Mouse (Mus musculus): ENCODE measurements around the gene Btbd35f2. TPM values are rescaled to one million over a fixed set of nuclear protein-coding genes. Genes with fewer than 3 reads are reported as not detected.
"Not testable (repeated sequence)": the region's sequence is repeated elsewhere in the genome, so short reads cannot be mapped to it uniquely, and the experiment has no call there.

Btbd35f2 gene
- polyA plus RNA-seq (2016; fragmentation: Nextera tagmentation; extraction: Ambion mirVana) = not detected in 2 replicates

- not testable (repeated sequence) for H3K4me1 ChIP-seq (replicated peaks); ATAC-seq (ENCODE audit: insufficient number of reproducible peaks, insufficient read depth, low FRiP score, low TSS enrichment, low read depth); H3K36me3 ChIP-seq; H3K4me3 ChIP-seq (replicated peaks); H3K27me3 ChIP-seq; H3K4me2 ChIP-seq; H3K9ac ChIP-seq (replicated peaks); H3K27ac ChIP-seq; H3K9me3 ChIP-seq
- WGBS = no CpG with 5 or more reads among the region's 3 CpGs
Measured at GRCm38 (mm10) chrX:32278094-32278493, at the start of gene Btbd35f2. Gene Btbd35f2 (plus strand): TSS chrX:32278394.

Other genes starting within 250 kb of the Btbd35f2 start
- gene Btbd35f22, start 230.6 kb upstream of the Btbd35f2 start, polyA plus RNA-seq (2016; fragmentation: Nextera tagmentation; extraction: Ambion mirVana) = not detected in 2 replicates